Mouse (Mus musculus) forebrain, postnatal 0 days (tissue): ENCODE results near the gene Dkk3. TPM values are rescaled to one million over a fixed set of nuclear protein-coding genes. Genes with fewer than 3 reads are reported as not detected.

Source experiments
- ATAC-seq: fragments of 200-750 bp; cut with Nextera tagmentation; 2 replicates; pipeline ENCODE4 v1.8.0; 2017; ENCODE audit warnings: mild to moderate bottlenecking, moderate library complexity
- DNase-seq: peaks from one replicate; pipeline ENCODE4 v3.0.0-alpha.2; 2015
- H3K27ac ChIP-seq: fragments of 300-500 bp; sonication (generic); 2 replicates; pipeline ENCODE4 v1.5.1; 2014; ENCODE audit warnings: low read depth, mild to moderate bottlenecking, antibody characterized with exemption, low read length, moderate library complexity, mixed read lengths
- H3K27me3 ChIP-seq: fragments of 300-500 bp; sonication (generic); 2 replicates; pipeline ENCODE4 v1.6.1; 2014; ENCODE audit warnings: mild to moderate bottlenecking, low read length, mixed read lengths; ENCODE audit not compliant: insufficient read depth
- H3K36me3 ChIP-seq: fragments of 300-500 bp; sonication (generic); 2 replicates; pipeline ENCODE4 v1.6.1; 2014; ENCODE audit warnings: mild to moderate bottlenecking, moderate library complexity; ENCODE audit not compliant: insufficient read depth
- H3K4me1 ChIP-seq: fragments of 300-500 bp; sonication (generic); 2 replicates; pipeline ENCODE4 v1.6.1; 2014; ENCODE audit warnings: antibody characterized with exemption; ENCODE audit not compliant: insufficient read depth
- H3K4me2 ChIP-seq: fragments of 300-500 bp; sonication (generic); 2 replicates; pipeline ENCODE4 v1.6.1; 2014; ENCODE audit warnings: low read depth, mild to moderate bottlenecking, moderate library complexity
- H3K4me3 ChIP-seq: fragments of 300-500 bp; sonication (generic); 2 replicates; pipeline ENCODE4 v1.5.1; 2014; ENCODE audit warnings: low read depth, low read length, mixed read lengths
- H3K9ac ChIP-seq: fragments of 300-500 bp; sonication (generic); 2 replicates; pipeline ENCODE4 v1.6.1; 2014; ENCODE audit warnings: mild to moderate bottlenecking
- H3K9me3 ChIP-seq: fragments of 300-500 bp; sonication (generic); 2 replicates; pipeline ENCODE4 v1.6.1; 2016; ENCODE audit warnings: low read length
- CTCF ChIP-seq: sonication (generic); IDR thresholded peaks from 2 replicates; pipeline ENCODE4 v1.5.1; 2016; ENCODE audit warnings: antibody characterized with exemption, control low read depth, low read depth
- WGBS: fragments of 180-500 bp; shearing (Covaris S2); extraction: QIAGEN DNeasy Blood & Tissue Kit; methylation state at CpG from one replicate; pipeline ENCODE4 v1.1.7; 2014; 5-methylcytosine and 5-hydroxymethylcytosine counted together
- polyA plus RNA-seq: library from polyadenylated mRNA; unstranded; fragments of >200 nt; fragmentation: Nextera tagmentation; extraction: Ambion mirVana; gene quantifications from 2 replicates; pipeline ENCODE4 v1.2.1, GENCODE M21; 2015
- total RNA-seq: library from RNA; depleted of rRNA; stranded (reverse); fragments of >200 nt; gene quantifications from 2 replicates; pipeline ENCODE4 v1.2.3, GENCODE M21; 2014

The Dkk3 gene
- total and polyA plus RNA-seq, 2 experiments from 2014 or later: 49.9 to 50.8 TPM

DNA sequence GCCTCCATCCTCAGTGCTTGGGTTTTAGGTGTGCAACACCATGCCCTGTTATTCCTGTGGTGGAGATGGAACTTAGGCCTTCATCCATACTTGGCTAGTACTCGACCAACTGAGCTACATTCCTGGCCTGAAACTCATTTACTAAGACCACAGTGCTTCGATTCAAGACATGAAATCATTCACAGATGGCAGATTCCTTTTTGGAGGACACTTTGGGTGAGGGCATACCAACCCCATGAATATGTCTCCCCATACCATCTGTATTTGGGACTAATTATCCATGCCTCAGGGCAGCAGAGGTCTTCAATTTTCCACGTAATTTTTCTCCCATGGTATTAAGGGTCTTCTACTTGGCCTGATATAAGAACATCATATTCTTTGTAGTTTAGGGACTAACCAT is 16.2 kb downstream of the Dkk3 start:
- Histone ChIP-seq H3K36me3 (no peaks in the 10 kb centered on the region), H3K9ac (no peak overlapping the region), H3K27me3 (no peaks in the 10 kb centered on the region), H3K4me3 (no peak overlapping the region), H3K4me1 (no peaks in the 10 kb centered on the region), H3K4me2 (no peak overlapping the region), H3K27ac (no peak overlapping the region), H3K9me3 (no peaks in the 10 kb centered on the region)
- 64% methylated on average over 3 of the region's 3 CpGs for WGBS
- no peak for TF ChIP-seq CTCF
- ATAC-seq (no peak), DNase-seq (no peak)

GRCm38 (mm10) chr7:112140725-112141124 is 18.1 kb downstream of the Dkk3 start:
- ATAC-seq: no peak
- H3K4me3 ChIP-seq: no peak overlapping the region
- no peaks in the 10 kb centered on the region for H3K4me1 ChIP-seq
- no peak for DNase-seq
- H3K27ac ChIP-seq: no peak overlapping the region
- no peak for TF ChIP-seq CTCF
- H3K4me2 ChIP-seq: no peak overlapping the region
- H3K9me3 ChIP-seq: no peaks in the 10 kb centered on the region
- 86% methylated on average over 2 of the region's 2 CpGs for WGBS
- H3K27me3 ChIP-seq: no peaks in the 10 kb centered on the region
- H3K36me3 ChIP-seq: no peaks in the 10 kb centered on the region
- no peak overlapping the region for H3K9ac ChIP-seq

GRCm38 (mm10) chr7:112138509-112139405 is 20.1 kb downstream of the Dkk3 start:
- no peaks in the 10 kb centered on the region for H3K36me3 ChIP-seq
- no peak overlapping the region for H3K9ac ChIP-seq
- no peak overlapping the region for H3K4me2 ChIP-seq
- H3K9me3 ChIP-seq: no peaks in the 10 kb centered on the region
- no peak overlapping the region for H3K4me3 ChIP-seq
- TF ChIP-seq CTCF: no peak
- no peaks in the 10 kb centered on the region for H3K4me1 ChIP-seq
- WGBS: 79% methylated on average over 11 of the region's 11 CpGs
- no peak for ATAC-seq
- no peak overlapping the region for H3K27ac ChIP-seq
- no peak for DNase-seq
- H3K27me3 ChIP-seq: no peaks in the 10 kb centered on the region

GRCm38 (mm10) chr7:112138168-112138508 is 20.7 kb downstream of the Dkk3 start:
- 82% methylated on average over 7 of the region's 7 CpGs for WGBS
- Histone ChIP-seq H3K9me3 (no peaks in the 10 kb centered on the region), H3K4me2 (no peak overlapping the region), H3K27me3 (no peaks in the 10 kb centered on the region), H3K4me3 (no peak overlapping the region), H3K27ac (no peak overlapping the region), H3K36me3 (no peaks in the 10 kb centered on the region), H3K9ac (no peak overlapping the region), H3K4me1 (no peaks in the 10 kb centered on the region)
- no peak for TF ChIP-seq CTCF
- ATAC-seq (no peak), DNase-seq (no peak)

GRCm38 (mm10) chr7:112136537-112136936 is 22.3 kb downstream of the Dkk3 start:
- Histone ChIP-seq H3K36me3 (no peaks in the 10 kb centered on the region), H3K27ac (no peak overlapping the region), H3K4me2 (no peak overlapping the region), H3K27me3 (no peaks in the 10 kb centered on the region), H3K4me1 (no peaks in the 10 kb centered on the region), H3K9me3 (no peaks in the 10 kb centered on the region), H3K9ac (no peak overlapping the region), H3K4me3 (no peak overlapping the region)
- WGBS: 69% methylated on average over 5 of the region's 5 CpGs
- DNase-seq (no peak), ATAC-seq (no peak)
- no peak for TF ChIP-seq CTCF

DNA sequence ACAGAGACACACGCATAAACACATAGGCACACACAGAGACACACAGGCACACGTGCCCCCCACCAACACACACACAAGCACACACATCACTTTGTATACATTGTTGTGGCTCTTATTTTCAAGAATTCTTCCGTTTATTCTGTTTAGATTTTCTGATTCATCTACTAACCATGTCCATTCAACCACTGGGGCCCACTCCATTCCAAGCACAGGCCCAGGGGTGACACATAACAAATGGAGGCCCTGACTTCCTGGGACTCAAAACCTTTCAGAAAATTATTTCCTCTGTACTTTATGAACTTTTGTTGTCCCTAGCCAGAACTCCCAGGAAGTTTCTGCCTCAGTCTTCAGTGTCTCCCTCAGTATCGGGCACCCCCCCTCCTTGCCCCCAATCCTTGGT is 23.7 kb downstream of the Dkk3 start:
- 91% methylated on average over 4 of the region's 4 CpGs for WGBS
- H3K36me3 ChIP-seq: no peaks in the 10 kb centered on the region

DNA sequence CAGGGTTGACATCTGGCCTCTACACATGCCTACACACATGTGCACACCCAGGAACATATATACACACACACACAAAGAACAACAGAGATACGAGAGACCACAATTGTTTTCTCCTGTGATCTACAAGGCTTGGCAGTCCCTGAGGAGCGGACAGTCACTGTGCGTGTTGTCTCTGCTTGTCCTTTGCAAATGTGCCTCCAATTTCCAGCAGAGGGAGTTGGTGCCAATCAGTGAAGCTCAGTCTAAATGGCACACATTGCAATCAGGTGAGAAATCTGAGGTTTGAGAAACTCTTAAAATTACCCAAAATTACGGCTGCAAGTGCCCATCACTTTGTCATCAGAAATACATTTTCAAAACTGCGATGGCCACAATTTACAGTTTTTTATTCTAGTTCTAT is 25.6 kb downstream of the Dkk3 start:
- no peak overlapping the region for H3K27ac ChIP-seq
- H3K9me3 ChIP-seq: no peaks in the 10 kb centered on the region
- H3K9ac ChIP-seq: no peak overlapping the region
- DNase-seq (no peak), ATAC-seq (no peak)
- 85% methylated on average over 5 of the region's 5 CpGs for WGBS
- H3K4me3 ChIP-seq: no peak overlapping the region
- TF ChIP-seq CTCF: peak; percentile 51
- no peaks in the 10 kb centered on the region for H3K36me3 ChIP-seq
- H3K4me2 ChIP-seq: no peak overlapping the region
- no peaks in the 10 kb centered on the region for H3K27me3 ChIP-seq
- no peaks in the 10 kb centered on the region for H3K4me1 ChIP-seq

More for the DNA sequence above, 23.7 kb downstream of the Dkk3 start:
- H3K9ac ChIP-seq: no peak overlapping the region
- H3K4me1 ChIP-seq: no peaks in the 10 kb centered on the region
- no peaks in the 10 kb centered on the region for H3K9me3 ChIP-seq
- no peak overlapping the region for H3K4me2 ChIP-seq
- DNase-seq (no peak), ATAC-seq (no peak)
- no peak overlapping the region for H3K27ac ChIP-seq
- no peak overlapping the region for H3K4me3 ChIP-seq
- no peak for TF ChIP-seq CTCF
- H3K27me3 ChIP-seq: no peaks in the 10 kb centered on the region
